Mouse (Mus musculus) heart, embryonic 16.5 days (tissue): Measurements from ENCODE around the gene Krt39. TPM values are rescaled to one million over a fixed set of nuclear protein-coding genes. Genes with fewer than 3 reads are reported as not detected.

Source experiments
- ATAC-seq: fragments of 200-750 bp; cut with Nextera tagmentation; replicated peaks from 2 replicates; pipeline ENCODE4 v1.8.0; 2017; ENCODE audit warnings: moderate number of reproducible peaks; ENCODE audit not compliant: insufficient read depth, low FRiP score; ENCODE audit errors: extremely low read depth
- H3K27ac ChIP-seq: fragments of 300-500 bp; sonication (generic); 2 replicates; pipeline ENCODE4 v1.5.1; 2014; ENCODE audit warnings: mild to moderate bottlenecking, low read length, control low read depth, moderate library complexity
- H3K27me3 ChIP-seq: fragments of 300-500 bp; sonication (generic); 2 replicates; pipeline ENCODE4 v1.6.1; 2014; ENCODE audit warnings: low read length, mixed read lengths; ENCODE audit not compliant: control insufficient read depth, insufficient read depth
- H3K36me3 ChIP-seq: fragments of 300-500 bp; sonication (generic); 2 replicates; pipeline ENCODE4 v1.6.1; 2014; ENCODE audit not compliant: control insufficient read depth, insufficient read depth
- H3K4me1 ChIP-seq: fragments of 300-500 bp; sonication (generic); 2 replicates; pipeline ENCODE4 v1.6.1; 2014; ENCODE audit warnings: low read length, mixed read lengths; ENCODE audit not compliant: control insufficient read depth, insufficient read depth
- H3K4me2 ChIP-seq: fragments of 300-500 bp; sonication (generic); 2 replicates; pipeline ENCODE4 v1.6.1; 2014; ENCODE audit warnings: low read depth, mild to moderate bottlenecking, control low read depth, low read length
- H3K4me3 ChIP-seq: fragments of 300-500 bp; sonication (generic); 2 replicates; pipeline ENCODE4 v1.5.1; 2014; ENCODE audit warnings: mild to moderate bottlenecking, control low read depth, low read length
- H3K9ac ChIP-seq: fragments of 300-500 bp; sonication (generic); 2 replicates; pipeline ENCODE4 v1.6.1; 2014; ENCODE audit warnings: low read length, control low read depth
- H3K9me3 ChIP-seq: fragments of 300-500 bp; sonication (generic); replicated peaks from 2 replicates; pipeline ENCODE4 v1.6.1; 2016; ENCODE audit warnings: low read length; ENCODE audit not compliant: control insufficient read depth
- WGBS: fragments of 180-500 bp; shearing (Covaris S2); extraction: QIAGEN DNeasy Blood & Tissue Kit; methylation state at CpG from one replicate; pipeline ENCODE4 v1.1.7; 2014; 5-methylcytosine and 5-hydroxymethylcytosine counted together
- polyA plus RNA-seq: library from polyadenylated mRNA; unstranded; fragments of >200 nt; fragmentation: Nextera tagmentation; extraction: Ambion mirVana; gene quantifications from 2 replicates; pipeline ENCODE4 v1.2.1, GENCODE M21; 2015

Krt39 gene
- polyA plus RNA-seq, 1 experiment from 2014 or later, result not detected

DNA sequence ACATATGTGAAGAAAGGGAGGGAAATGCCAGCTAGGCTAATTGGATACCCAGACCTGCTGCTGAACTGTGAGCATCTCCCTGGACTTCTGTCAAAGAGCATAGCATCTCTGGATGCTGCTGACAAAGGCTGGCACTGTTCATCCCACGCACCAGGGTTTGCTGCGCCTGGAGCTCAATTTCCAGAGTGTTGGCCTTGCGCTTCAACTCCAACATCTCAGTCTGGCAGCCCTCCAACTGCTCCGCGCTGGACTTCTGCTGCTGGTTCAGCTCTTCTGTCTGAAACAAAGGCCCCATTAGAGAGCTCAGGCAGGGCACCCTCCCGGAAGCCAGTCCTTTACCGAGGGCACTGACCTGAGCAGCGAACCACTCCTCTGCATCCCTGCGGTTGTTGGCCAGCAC is 18.6 kb upstream of the Krt39 start:
- Histone ChIP-seq H3K4me2 (no peak overlapping the region), H3K27ac (no peak overlapping the region)
- ATAC-seq, result no peak

DNA sequence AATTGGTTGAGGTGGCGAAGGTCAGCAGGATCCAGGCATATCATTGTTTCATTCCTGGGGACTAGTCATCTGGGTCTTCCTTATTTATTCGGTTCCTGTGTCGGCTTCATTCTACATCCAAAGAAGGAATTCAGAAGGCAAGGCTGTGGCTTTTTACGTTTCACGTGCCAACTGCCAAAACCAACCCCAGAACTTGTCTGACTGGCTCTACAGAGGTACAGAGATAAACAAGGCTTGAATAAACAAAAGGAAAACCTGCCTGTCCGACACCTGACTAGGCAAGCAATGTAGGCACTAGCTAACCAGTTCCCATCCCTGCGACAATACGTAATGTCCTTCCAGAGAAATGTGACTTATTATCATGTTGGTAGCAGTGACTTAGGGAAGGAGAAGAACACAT is 7.0 kb downstream of the Krt39 start:
- Histone ChIP-seq H3K36me3 (no peaks in the 10 kb centered on the region), H3K4me1 (no peaks in the 10 kb centered on the region), H3K9ac (no peak overlapping the region), H3K4me2 (no peak overlapping the region), H3K9me3 (no peaks in the 10 kb centered on the region), H3K27me3 (no peaks in the 10 kb centered on the region), H3K4me3 (no peak overlapping the region), H3K27ac (no peak overlapping the region)
- 70% methylated on average over 8 of the region's 8 CpGs for WGBS
- ATAC-seq, result no peak

More for the DNA sequence above, 18.6 kb upstream of the Krt39 start:
- H3K27me3 ChIP-seq, result no peaks in the 10 kb centered on the region
- H3K9ac ChIP-seq, result no peak overlapping the region
- no peaks in the 10 kb centered on the region for H3K9me3 ChIP-seq
- no peak overlapping the region for H3K4me3 ChIP-seq
- H3K36me3 ChIP-seq, result no peaks in the 10 kb centered on the region
- 48% methylated on average over 9 of the region's 9 CpGs for WGBS
- H3K4me1 ChIP-seq, result no peaks in the 10 kb centered on the region

DNA sequence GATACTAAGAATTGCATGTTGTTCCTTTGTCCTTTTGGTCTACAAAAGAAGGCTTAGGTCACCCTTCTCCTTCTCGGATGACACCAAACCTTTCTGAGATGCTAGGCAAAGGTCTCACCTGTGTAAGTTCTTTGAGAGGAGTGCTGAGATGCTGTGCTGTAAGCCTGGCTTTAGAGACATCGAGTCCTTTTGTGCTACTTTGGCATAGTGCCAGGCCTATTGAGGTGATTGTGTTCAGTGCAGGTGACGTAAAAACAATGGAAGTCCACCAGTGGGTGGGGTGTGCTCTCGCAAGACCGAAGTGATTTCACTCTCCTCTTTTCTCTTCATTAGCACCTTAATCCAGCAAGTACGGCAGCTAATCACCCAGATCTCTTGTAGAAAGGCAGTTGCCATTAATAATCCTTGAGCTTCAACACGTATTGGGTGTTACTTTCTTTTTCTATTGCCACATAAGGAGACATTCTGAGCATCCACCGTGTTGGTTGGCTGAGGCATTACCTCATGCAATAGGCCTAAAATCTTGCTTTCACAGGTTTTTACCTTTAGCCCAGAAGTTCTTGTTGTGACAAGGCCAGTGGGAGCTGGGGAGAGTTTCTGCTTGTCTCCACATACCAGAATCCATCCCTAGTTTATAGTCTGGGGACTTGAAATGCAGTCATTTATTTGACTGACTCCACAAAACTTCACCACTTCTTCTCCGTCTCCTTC is 20.9 kb downstream of the Krt39 start:
- no peak overlapping the region for H3K27ac ChIP-seq
- H3K36me3 ChIP-seq, result no peaks in the 10 kb centered on the region
- no peaks in the 10 kb centered on the region for H3K4me1 ChIP-seq
- H3K4me3 ChIP-seq, result no peak overlapping the region
- no peaks in the 10 kb centered on the region for H3K27me3 ChIP-seq
- no peak for ATAC-seq
- no peak overlapping the region for H3K4me2 ChIP-seq
- H3K9me3 ChIP-seq, result no peaks in the 10 kb centered on the region
- WGBS, result 83% methylated on average over 9 of the region's 9 CpGs
- H3K9ac ChIP-seq, result no peak overlapping the region

DNA sequence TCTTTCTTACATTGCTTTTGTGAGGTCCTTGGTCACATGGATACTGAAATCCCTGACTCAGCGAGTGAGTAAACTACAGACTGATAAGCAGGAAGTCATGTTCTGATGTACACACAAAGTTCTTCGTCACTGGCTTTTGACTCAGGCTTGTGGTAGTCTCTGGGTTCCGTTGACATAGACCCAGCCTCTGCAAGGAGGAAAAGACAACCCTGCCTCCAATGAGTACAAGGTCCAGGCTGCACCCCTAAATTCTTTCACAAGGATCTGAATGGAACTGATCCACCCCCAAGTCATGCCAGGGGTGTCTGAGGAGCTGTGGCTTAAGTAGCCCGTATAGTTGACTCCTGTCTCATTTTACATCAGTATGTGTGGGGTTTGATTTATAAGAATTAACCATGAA is 24.7 kb downstream of the Krt39 start:
- Histone ChIP-seq H3K27me3 (no peaks in the 10 kb centered on the region), H3K4me1 (no peaks in the 10 kb centered on the region), H3K4me3 (no peak overlapping the region), H3K4me2 (no peak overlapping the region), H3K9me3 (no peaks in the 10 kb centered on the region), H3K36me3 (no peaks in the 10 kb centered on the region), H3K9ac (no peak overlapping the region), H3K27ac (no peak overlapping the region)
- WGBS, result 69% methylated on average over 4 of the region's 4 CpGs
- no peak for ATAC-seq

DNA sequence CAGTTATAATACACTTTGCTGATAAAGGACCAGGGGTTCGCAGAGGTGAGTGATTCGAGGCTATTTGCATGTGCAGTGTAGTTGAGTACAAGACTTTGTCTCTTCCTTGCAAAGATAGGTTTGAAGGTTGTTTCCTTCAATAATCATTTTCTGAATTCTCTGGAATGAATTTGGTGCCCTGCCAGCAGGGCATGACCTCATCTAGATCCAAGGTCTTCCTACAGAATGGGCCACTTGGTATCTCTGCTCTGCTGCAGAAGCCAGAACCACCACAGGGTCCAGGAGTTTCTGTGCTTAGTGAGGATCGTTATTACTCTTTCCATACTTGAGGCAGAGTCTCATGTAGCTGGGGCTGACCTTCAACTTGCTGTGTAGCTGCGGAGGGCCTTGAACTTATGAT is 26.4 kb downstream of the Krt39 start:
- Histone ChIP-seq H3K4me3 (no peak overlapping the region), H3K36me3 (no peaks in the 10 kb centered on the region), H3K9ac (no peak overlapping the region), H3K4me1 (no peaks in the 10 kb centered on the region), H3K9me3 (no peaks in the 10 kb centered on the region), H3K27me3 (no peaks in the 10 kb centered on the region), H3K4me2 (no peak overlapping the region), H3K27ac (no peak overlapping the region)
- 89% methylated on average over 4 of the region's 4 CpGs for WGBS
- no peak for ATAC-seq

DNA sequence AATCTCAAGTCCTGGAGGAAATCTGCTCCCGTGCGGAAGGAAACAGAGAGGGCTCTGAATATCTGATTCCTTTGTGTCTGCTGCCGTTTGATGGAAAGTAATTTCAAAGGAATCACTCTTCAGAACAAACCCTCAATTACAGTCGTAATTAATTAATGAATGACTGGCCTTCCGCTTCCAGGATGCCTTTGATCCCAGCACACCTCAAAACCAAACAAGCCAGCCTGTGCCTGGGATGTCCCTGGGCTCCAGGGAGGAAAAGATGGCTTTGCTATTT is 27.6 kb downstream of the Krt39 start:
- WGBS, result 50% methylated on average over 5 of the region's 5 CpGs
- no peak overlapping the region for H3K27ac ChIP-seq
- H3K4me2 ChIP-seq, result no peak overlapping the region
- no peaks in the 10 kb centered on the region for H3K4me1 ChIP-seq
- H3K4me3 ChIP-seq, result no peak overlapping the region
- H3K9ac ChIP-seq, result no peak overlapping the region
- no peak for ATAC-seq
- no peaks in the 10 kb centered on the region for H3K36me3 ChIP-seq
- H3K27me3 ChIP-seq, result no peaks in the 10 kb centered on the region
- H3K9me3 ChIP-seq, result no peaks in the 10 kb centered on the region

DNA sequence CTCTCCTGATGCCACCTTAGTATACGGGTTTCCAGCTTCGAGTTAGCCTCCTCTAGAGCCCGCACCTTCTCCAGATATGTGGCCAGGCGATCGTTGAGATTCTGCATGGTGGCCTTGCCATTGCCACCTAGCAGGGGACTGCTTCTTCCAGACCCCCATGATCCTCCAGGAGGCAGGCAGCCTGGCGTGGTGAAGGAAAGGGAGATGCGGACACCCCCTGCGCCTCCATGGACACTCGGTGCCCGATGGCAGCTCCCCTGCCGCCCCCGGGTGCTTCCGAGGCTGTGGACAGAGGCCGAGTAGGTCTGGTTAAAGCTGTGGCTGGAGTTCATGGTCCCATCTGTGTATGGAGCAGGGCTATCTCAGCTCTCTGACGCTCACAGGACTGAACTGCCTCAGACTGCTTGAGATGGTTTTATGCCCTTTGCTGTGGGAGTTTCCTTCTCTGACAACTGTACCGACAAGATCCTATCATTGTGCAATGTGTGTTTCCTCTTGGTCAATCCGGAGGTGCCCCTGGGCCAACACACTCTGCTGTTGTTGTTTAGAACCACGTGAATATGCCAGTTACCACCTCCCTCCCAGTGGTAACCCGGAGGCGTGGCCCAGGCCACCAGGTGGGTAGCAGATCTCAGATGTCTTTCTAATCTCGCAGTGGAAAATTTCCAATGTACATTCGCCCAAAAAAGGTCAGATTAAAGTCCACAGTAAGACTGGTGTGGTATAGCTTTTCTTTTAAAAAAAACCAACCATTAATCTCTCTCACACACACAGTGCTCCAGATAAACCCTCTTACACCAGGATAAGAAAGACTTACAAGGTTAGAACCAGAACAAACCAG is 28.2 kb downstream of the Krt39 start, which contains the start of gene Krt23:
Krt23 (minus strand) TSS at position 405 of the 841 bp plus-strand sequence.
- H3K27ac ChIP-seq, result no peak within 1 kb of the TSS
- no peak within 1 kb of the TSS for H3K9ac ChIP-seq
- WGBS, result 74% methylated on average over 22 of the region's 22 CpGs
- H3K9me3 ChIP-seq, result no peaks in the 10 kb centered on the region
- no peak within 1 kb of the TSS for H3K4me2 ChIP-seq
- no peak within 1 kb of the TSS for H3K4me3 ChIP-seq
- ATAC-seq, result no peak
- no peaks in the 10 kb centered on the region for H3K27me3 ChIP-seq
- H3K4me1 ChIP-seq, result no peaks in the 10 kb centered on the region
- no peaks in the 10 kb centered on the region for H3K36me3 ChIP-seq

DNA sequence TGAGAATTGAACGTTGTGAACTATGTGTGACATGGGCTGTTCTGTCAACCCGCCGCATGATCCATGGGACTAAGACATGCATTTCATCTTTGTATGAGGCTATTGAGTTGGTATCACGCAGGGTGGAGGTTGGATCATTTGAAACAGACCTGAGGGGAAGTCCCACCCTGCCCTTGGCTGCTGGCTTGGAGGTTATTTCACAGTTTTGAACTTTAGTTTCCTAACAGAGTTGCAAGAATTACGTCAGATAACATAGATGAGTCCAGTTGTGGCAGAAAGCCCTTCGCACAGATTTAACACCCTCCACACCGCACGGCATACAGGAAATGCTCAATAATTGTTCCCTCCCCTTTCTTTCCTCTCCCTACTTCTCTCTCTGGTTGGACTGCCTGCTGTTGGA is 30.1 kb downstream of the Krt39 start:
- H3K4me2 ChIP-seq, result no peak overlapping the region
- no peaks in the 10 kb centered on the region for H3K4me1 ChIP-seq
- no peaks in the 10 kb centered on the region for H3K36me3 ChIP-seq
- H3K9ac ChIP-seq, result no peak overlapping the region
- H3K4me3 ChIP-seq, result no peak overlapping the region
- no peak overlapping the region for H3K27ac ChIP-seq
- no peaks in the 10 kb centered on the region for H3K27me3 ChIP-seq
- no peaks in the 10 kb centered on the region for H3K9me3 ChIP-seq
- WGBS, result 75% methylated on average over 8 of the region's 8 CpGs
- ATAC-seq, result no peak

DNA sequence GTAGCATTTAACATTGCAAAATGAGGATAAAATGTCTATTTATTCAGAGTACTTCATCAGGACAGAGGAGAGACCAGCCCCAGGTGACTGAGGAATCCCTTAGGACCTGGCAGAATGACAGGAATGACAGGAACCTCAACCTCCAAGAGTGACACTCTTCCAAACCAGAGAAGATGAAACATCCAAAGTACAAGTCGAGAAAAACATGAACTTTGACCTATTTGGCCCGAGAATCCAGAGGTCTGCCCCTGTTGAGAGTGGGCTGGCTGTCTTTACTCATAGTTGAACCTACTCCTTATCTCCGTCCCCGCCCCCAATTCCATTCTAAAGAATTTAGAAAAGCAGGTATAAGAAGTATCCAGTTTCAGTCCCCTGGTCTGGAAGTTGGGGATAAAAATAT is 30.5 kb downstream of the Krt39 start:
- H3K36me3 ChIP-seq, result no peaks in the 10 kb centered on the region
- no peaks in the 10 kb centered on the region for H3K9me3 ChIP-seq
- no peak overlapping the region for H3K27ac ChIP-seq
- H3K4me3 ChIP-seq, result no peak overlapping the region
- H3K4me2 ChIP-seq, result no peak overlapping the region
- 49% methylated on average over 4 of the region's 4 CpGs for WGBS
- H3K4me1 ChIP-seq, result no peaks in the 10 kb centered on the region
- H3K27me3 ChIP-seq, result no peaks in the 10 kb centered on the region
- no peak overlapping the region for H3K9ac ChIP-seq
- ATAC-seq, result no peak
